Mouse (Mus musculus) stomach, postnatal 0 days (tissue): Measurements from ENCODE around the gene Pak1.

Experiments used
- CTCF ChIP-seq: IDR thresholded peaks from 2 replicates; pipeline ENCODE4 v1.5.1; 2016; ENCODE audit warnings: antibody characterized with exemption, low read depth, mild to moderate bottlenecking, moderate library complexity
- EP300 ChIP-seq: optimal IDR thresholded peaks from 2 replicates; pipeline ENCODE3; 2016; ENCODE audit warnings: antibody characterized with exemption

- TF ChIP-seq CTCF (no peak; the same call in 1 of the 2 replicates), EP300 (no peak)
Measured at GRCm38 (mm10) chr7:97741756-97742291, 46.5 kb upstream of the Pak1 start.
